Mouse (Mus musculus) adrenal gland (tissue): ENCODE measurements around the gene A1cf.

ENCODE experiments used
- intact Hi-C: fragments of 180-260 bp; cut with DNase I; formaldehyde crosslinking; loops from one replicate; pipeline ENCODE4 v1.15.1; 2025
- long read RNA-seq, 2 experiments: library from polyadenylated mRNA; unstranded; transcript quantifications; one replicate each; pipeline ENCODE4 v2.0.0; 2020; ENCODE audit warnings: borderline replicate concordance in 1 of 2; ENCODE audit not compliant: insufficient replicate concordance in 1 of 2

The A1cf gene
- long read RNA-seq, experiment 1, result 0 reads
- long read RNA-seq, experiment 2, result 0 reads

DNA sequence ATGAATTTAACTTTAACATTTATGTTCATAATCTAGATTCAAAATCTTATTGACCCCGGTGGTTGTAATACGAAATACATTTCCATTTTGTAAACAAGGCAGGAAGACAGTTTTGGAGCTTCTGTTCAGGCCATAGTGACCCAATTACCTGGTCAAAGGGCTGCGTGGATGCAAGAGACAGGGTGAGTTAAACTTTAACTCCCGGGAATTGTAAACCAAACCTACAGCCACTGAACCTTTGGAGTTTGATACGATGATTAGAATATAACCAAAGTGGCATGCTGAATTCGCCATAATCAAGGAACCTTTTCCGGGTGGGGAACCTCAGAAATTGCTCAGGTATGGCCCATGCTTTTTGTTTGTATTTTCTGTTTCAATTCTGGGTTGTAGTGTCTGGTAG is at the start of gene A1cf:
A1cf (plus strand) TSS at position 244 of the 400 bp plus-strand sequence.
- intact Hi-C loops, result no loop called here

DNA sequence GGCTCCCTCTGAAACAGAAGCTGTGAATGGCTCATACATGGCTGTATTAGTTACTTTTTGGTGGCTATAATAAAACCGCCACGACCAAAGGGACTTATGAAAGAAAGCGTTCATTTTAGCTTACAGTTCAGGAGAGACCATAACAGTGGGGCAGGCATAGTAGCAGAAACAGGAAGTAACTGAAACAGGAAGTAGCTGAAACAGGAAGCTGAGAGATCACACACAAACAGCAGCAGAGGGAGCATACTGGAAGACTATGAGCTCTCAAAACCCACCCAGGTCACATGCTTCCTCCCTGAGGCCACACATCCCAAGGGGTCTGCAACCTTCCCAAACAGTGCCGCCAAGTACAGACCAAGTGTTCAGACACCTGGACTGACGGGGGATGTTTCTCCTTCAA is 34.3 kb upstream of the A1cf start:
- intact Hi-C loops, result no loop called here

DNA sequence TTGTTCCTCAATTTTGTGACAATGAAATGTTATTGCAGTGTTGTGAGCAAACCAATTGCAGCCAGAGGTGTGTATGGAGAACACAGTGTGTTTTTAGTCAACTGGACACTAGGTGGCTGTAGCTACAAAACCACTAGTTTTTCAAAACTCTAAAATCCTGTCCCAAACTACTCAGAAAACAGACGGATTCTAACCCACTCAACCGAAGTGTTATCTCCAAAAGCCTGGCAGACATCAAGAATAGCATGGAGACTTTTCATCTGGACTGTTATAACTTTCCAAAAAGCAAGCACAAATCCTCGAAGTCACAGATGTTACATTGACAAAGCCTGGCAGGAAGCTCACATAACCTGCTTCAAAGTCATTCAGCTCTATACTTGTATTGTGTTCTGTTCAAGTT is 6.7 kb upstream of the A1cf start:
- intact Hi-C loops, result no loop called here

DNA sequence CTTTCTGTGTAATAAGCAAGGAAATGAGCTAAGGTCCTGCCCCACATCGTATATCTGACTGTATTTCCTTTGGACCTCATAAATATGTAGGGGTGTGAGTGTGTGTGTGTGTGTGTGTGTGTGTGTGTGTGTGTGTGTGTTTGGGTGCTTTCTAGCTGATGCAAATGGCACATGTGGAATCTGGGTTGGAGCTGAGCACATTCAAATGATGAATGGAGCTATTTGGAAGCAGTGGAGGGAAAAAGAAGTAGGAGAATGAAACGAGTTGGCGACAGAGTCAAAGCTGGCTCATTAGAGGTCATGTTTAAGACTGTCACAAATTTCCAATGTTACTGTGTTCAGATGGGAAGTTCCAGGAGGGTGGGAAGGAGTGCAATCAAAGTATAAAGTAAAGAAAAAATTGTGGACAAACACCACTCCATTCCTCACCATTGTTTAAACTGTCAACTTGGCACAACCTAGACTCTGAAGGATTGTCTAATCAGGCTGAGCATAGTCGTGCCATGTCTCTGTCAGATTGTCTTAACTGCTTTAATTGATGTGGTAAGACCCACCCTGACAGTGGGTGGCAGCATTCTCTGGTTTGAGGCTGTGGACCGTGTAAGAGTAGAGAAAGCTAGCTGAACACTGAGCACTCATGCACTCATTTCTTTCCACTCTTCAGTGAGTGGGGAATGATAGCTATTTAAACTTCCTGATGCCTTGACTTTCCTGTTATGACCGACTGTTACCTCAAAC is 5.9 kb upstream of the A1cf start:
- intact Hi-C loops, result no loop called here

DNA sequence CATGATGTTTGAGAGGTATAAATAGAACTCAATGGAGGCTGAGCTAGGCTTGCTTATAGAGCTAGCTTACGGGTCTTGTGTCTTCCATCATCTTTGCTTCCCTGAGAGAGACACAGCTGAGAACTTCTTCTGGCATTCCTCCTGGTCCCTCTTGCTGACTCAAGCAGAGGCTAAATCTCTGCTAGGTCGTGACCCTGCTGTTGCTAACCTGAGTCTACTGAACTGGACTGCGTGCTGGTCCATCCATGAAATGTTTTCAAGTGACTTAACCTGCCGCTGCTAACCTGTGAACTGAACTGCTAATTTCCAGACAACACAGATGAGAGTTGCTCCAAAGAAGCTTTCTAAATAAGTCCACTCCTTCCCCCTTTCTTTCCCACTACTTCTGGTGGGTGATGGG is 3.1 kb upstream of the A1cf start:
- intact Hi-C loops, result no loop called here

DNA sequence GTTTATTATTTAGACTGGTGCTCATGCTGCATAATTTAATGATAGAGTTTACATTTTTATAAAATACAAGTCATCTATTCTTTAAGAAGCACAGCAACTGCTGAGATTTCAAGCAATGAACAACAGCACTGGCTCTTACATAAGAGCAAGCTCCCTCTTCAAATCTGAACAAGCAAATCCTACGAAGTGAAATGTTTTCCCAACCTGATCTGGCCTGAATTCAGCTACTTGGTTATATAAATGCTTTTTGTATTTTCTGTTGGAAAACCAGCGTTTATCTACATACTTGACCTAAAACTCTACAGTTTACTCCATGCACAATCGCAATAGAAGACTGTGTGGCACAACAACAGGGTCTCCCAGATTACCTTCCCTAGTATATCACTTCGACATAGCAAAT is 488 bp upstream of the A1cf start:
- intact Hi-C loops, result no loop called here

DNA sequence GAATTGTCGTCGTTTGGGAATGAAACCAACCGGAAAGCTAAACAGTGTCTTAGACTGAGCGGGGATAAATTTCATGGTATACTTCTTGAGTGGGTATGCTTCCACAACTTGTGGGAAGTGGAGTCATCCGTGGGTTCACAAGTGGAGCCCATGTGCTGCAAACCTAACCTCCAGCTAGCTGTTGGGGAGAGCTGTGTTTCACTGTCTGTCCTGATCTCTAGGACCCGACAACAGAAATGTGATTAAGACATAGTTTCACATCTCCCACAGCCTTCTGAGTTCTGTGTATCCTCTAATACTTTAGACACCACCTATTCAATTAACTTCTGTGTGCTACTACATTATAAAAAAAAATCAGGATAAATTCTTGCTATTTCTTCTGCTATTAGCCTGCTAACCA is 407 bp downstream of the A1cf start:
- intact Hi-C loops, result no loop called here

DNA sequence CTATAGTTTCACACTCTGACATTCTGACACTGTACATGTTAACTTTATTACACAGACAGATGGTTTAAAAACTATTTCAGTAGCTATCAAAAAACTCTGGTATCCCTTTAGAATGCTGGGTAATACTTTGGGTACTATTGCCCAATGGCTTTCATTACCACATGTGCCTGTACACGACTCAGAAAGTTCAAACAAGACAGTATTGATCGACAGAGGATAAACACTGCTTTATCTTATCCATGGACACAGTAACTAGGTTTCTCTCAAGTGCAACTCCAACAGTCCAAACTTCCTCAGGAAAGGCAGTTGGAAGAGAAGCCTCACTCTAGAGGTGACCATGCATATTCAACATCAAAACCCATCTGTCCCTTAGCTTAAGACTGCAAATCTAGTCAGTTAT is 2.8 kb downstream of the A1cf start:
- intact Hi-C loops, result no loop called here

DNA sequence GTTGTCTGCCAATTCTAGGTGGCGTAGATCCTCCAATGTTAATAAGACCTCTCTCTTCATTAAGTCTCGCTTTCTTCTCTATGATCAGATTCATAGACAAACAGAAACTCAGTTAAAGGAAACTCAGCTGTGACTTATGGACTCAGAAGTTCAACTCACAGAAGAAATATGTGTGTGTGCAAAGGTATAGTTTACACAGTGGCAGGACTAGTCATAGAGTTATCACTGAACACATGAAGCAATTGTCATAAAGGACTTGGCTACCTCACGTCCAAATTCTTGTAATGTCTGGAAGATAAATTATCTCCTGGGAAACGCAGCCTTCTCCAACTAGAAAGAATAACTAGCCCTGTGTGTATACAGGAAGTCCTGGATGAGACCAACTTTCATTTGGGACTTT is 9.4 kb downstream of the A1cf start:
- intact Hi-C loops, result no loop called here

DNA sequence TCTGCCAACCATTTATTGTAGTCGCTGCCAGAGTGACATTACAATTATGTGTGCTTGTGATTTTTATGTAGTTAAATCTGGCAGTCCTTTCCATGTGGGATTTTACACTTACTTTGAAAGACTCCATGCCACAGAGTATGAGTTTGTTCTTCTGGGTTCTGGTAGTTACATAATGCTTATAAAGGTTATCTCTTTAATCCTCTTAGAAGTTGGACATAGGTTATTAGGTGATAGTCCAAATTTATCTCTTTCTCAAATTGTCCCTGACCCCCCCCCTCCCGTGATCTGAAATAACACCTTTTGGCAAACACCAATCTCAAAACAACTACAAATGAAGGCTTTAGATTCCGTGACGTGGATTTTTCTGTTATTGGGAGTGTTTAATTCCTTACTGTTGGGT is 16.0 kb downstream of the A1cf start:
- intact Hi-C loops, result no loop called here

DNA sequence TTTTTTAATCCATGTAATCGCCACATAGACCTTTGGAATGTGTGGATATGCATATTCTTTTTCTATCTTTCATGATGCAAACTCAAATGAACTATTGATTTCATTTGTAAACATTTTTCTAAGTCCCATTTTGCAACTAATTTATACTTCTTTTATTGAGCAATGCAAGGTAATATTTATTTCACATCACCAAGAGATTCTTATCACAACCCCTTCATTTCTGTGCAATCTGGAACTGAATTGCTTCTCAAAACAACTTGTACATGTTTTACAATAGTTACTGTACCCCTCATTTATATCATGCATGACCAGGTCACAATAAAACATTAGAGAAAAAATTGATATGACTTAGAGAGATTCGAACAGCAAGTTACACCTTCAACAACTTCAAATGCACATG is 18.7 kb downstream of the A1cf start:
- intact Hi-C loops, result no loop called here

DNA sequence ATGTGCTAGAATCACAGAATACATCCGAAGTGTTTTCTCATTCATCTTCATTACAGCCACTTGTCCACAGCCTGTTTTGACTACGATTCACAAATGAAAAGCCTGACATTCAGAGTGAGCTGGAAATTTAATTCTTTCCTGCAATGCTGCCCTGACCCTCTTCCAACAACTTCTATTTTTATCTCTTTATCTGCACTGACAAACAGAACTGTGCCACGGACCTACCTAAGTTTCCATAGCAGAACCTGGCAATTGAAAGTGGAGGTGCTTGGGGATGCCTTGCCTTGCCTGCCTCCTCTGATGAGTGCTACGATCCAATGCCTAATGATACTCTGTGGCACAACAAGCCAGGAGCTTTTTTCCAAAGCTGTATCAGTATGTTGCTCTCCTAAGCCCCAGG is 21.4 kb downstream of the A1cf start:
- intact Hi-C loops, result no loop called here

DNA sequence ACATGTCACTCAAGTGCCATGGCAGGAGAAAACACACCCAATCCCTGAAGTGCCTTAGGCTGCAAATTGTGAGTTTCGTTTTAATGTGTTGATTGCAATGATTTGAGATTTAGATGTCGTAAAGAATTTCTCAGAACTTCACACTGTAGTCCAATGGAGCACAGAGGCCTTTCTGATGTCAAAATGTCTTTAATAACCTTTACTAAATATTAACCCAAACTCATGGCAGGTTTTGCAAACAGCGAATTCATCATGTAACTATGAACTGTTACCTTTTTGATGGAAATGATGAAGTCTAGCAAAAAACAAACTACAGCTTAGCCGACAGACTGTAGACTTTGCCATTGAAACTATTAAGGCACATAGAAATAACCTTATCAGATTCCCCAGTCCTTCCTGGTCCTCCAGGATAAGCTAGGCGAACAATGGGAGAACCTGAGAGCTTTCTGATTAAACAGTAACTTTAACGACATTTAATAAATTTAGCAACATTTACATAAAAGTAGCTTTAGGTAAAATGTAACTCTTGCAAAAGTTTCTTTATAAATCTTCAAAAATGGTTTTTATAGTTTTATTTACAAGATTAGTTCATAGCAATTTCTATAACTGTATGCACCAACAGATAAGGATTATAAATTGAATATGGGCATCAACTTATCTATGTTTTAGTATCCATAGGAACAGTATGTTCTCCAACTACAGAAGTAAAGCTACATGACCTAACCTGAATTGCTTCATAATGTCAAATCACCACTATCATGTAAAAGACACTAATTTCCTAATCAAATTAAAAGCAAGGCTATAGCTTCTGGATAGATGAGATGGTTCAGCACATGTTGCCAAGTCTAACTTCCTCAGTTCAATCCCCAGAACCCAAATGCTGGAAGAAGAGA is 22.7 kb downstream of the A1cf start:
- intact Hi-C loops, result no loop called here

DNA sequence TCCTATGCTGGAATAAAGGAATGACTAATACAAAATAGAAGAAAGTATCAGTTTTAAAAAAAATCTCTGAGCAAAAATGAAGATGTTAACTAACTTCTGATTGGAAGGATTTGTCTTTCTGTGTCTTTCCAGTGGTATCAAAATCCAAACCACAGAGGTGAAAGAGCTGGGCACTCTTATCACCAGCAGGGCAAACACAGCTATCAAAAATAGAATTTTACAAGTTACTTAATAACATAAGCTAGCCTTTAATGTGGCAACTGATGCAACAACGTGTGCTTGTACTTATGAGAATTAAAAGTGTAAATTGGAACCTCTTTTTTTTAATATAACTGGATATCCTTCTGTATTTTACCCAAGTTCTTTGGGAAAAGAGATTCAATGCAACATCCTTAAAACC is 27.4 kb downstream of the A1cf start:
- intact Hi-C loops, result no loop called here

DNA sequence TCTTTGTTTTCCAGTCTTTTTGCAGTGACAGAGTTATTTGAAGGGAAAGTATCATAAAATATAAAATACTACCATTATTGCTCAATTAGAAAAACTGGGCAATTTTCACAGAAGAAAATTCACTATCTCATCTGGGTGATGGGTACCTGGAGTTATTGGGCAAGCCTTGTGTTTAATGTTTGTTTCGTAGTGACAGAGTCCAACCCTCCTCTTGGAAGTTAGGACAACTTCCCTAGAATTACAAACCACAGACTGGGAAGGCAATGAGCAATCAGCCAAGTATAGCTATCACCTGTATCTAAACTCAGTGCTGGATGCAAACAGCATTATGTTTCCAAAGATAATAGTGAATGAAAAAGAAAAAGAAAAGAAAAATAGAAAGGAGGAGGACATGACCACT is 28.1 kb downstream of the A1cf start:
- intact Hi-C loops, result no loop called here

DNA sequence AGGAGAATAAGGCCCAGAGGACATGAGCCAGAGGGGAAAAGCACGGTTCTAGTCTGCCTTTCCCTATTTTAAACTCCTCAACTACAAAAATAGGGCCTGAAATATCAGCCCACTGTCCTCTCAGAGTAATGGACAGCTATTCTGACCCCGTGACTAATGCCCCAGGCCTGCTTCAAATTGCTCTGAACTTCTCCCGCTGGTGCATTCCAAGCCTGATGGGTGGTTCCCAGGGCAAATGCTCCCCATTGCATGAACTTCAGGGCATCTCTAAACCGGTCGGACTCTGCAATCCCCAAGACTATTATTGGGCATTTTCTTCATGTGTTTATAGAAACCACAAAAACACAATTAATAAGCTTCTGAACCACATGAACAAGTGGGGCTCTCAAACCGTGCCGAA is 37.1 kb downstream of the A1cf start:
- intact Hi-C loops, result no loop called here

DNA sequence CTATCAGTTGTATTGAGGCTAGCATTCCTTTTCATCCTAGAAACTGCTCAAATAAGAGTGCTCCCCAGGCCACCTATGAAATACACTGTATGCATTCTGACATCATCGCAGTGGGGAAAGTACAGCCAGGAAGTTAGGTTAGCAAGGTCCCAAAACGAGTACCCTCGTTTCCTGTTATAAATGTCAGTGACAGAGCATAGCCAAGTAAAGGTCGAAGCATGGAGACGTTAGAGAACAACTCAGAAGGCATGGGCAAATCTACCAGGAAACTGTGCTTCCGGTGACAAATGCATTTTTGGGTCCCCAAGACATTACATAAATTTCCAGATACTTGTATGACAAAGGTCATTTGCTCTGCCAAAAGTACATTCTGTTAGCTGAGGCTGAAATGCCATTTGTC is 41.9 kb downstream of the A1cf start:
- intact Hi-C loops, result no loop called here

DNA sequence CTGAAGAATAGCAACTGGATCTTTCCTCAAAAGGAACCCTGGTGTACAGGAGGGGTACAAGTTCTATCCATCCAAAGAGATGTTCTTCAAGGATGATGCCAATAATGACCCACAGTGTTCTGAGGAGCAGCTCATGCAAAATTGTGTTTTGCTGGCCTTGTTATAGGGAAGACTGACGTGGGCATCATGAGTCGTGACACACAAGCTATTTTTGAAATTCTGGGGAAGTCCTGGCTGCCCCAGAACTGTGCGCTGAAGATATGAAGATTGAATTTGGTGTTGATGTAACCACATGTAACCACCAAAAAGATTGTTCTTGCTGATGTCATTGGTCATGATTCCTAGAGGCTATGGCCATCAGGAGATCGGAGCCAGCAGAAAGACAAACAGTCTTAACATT is 45.4 kb downstream of the A1cf start:
- intact Hi-C loops, result no loop called here

DNA sequence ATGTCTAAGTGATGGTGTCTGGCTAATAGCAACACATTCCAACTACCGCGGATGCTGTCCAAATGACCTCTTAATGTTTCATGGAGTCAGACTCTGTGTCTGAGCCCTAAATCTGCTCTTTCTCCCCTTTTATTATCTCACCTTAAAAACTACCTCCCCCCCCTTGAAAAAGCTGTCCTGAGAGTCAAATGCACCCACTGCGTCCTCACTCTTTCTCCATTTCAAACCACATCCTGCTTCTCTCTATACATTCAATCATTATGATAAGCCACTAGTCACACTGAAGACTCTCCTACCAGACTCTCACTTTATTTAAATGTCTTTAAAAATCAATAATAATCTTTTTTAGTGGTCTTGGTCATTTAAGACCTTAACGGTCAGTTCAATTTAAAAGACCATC is 51.8 kb downstream of the A1cf start:
- intact Hi-C loops, result no loop called here

DNA sequence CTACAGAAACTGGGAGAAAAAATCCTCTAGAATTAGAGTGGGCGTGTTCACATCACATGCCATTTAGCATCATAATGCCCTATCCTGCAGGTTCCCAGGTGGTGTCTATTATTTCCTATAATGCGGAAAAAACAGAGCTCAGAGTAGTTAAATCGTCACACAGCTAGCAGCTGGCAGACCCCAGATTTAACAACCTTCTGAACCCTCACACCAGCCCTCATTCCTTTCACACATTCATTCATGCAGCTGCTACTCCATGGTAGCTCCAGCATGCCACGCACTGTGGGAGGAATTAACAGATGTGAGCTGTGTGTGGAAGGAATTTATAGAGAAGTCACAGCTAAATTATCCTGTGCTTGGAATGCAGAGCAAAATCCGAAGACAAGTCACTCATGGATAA is 53.3 kb downstream of the A1cf start:
- intact Hi-C loops, result no loop called here

DNA sequence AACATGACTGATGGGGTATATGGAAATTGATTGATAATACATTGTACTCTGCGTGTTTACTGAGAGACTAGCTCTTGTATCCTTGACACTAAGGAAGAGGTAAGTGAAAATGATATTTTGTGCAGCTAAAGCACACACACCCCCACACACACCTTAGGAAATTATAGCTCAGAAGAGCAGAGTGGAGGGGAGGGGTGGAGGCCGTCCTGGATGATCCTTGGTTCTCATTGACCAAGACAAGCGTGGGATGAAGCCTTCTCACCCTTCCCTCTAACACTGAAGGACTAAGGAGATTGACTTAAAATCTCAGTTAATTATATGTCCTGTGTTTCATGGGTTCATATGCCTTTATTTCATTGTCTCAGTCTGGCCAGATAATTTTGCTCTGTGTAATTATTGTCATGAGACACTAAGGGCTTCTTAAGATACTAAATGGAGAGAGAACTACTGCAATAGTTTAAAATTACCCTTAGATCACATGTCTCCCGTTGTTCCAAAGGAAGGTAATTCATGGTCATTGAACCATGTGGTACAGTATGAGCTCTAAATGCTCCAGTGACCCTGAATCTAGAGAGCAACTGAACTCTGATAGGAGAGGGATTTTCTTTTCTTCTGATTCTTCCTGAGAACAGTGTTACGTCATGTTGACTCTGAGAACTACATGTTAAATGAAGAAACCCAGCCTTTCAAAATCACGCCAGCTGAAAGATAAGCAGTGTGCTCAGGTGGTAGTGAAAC is 55.2 kb downstream of the A1cf start:
- intact Hi-C loops, result no loop called here
